Mouse (Mus musculus): ENCODE measurements around the gene Fam214b. TPM values are rescaled to one million over a fixed set of nuclear protein-coding genes. Genes with fewer than 3 reads are reported as not detected.

The Fam214b gene
- total and polyA plus RNA-seq, 3 experiments, result 1.3 to 3.8 TPM; not detected in 1

DNA sequence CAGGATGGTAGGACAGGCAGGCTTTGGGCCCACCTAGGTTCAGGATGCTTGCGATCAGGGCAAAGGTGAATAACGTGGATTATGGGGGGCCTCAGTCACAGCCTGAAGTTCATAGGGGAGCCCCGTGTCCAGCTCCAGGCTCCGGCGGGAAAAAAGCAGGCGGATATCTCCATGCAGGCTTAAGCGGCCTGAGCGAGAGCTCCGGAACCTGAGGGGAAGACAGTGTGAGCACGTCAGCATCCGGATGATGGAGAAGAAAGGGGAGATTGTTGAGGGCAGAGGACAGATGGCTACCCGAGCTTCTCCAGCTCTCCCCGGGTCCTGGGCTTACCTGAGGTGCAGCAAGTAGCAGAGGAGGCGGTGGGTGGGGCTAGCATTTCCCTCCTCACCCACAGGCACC is 12.5 kb downstream of the Fam214b start:
- H3K4me3 ChIP-seq (ENCODE audit: control insufficient read depth in 1 of 2, insufficient read depth in 1 of 2, low read depth in 2 of 2, low read length in 2 of 2), result no peak overlapping the region
- H3K27me3 ChIP-seq (ENCODE audit: control insufficient read depth in 1 of 2, insufficient read depth in 2 of 2, low read length in 2 of 2), result no peaks in the 10 kb centered on the region
- H3K79me2 ChIP-seq (ENCODE audit: control insufficient read depth, insufficient read depth, low read length, poor library complexity), result peaks cover 16% of the 10 kb centered on the region
- H3K27ac ChIP-seq (ENCODE audit: control insufficient read depth, low read depth, low read length), result no peak overlapping the region
- H3K9me3 ChIP-seq (replicated peaks; ENCODE audit: insufficient read depth, low read length), result no peaks in the 10 kb centered on the region
- no peak for DNase-seq (ENCODE audit: low read depth, low spot score)
- no peak for TF ChIP-seq MAX (IDR thresholded peaks at IDR 0.05; ENCODE audit: low read length)
- no peak for TF ChIP-seq POLR2A (IDR thresholded peaks at IDR 0.05; ENCODE audit: control insufficient read depth in 1 of 2, insufficient read depth in 1 of 2, low read depth in 1 of 2, low read length in 2 of 2, poor library complexity in 1 of 2)
- TF ChIP-seq CTCF (IDR thresholded peaks at IDR 0.05 in 2 of 3, conservative IDR thresholded peaks at IDR 0.05 in 1 of 3; ENCODE audit: control insufficient read depth in 1 of 3, insufficient read depth in 1 of 3, low read depth in 2 of 3, low read length in 3 of 3, poor library complexity in 1 of 3, severe bottlenecking in 1 of 3), result no peak
- TF ChIP-seq HCFC1 (IDR thresholded peaks at IDR 0.05; ENCODE audit: low read depth, low read length), result no peak
- no peak for TF ChIP-seq JUND (IDR thresholded peaks at IDR 0.05; ENCODE audit: low read depth, low read length)
- TF ChIP-seq ZKSCAN1 (IDR thresholded peaks at IDR 0.05; ENCODE audit: low read depth, low read length), result no peak
- no peak for TF ChIP-seq RCOR1 (IDR thresholded peaks at IDR 0.05; ENCODE audit: low read depth, low read length)
- TF ChIP-seq RAD21 (IDR thresholded peaks at IDR 0.05; ENCODE audit: low read depth, low read length), result no peak
- TF ChIP-seq EP300 (IDR thresholded peaks at IDR 0.05; ENCODE audit: low read depth in 1 of 2, low read length in 2 of 2), result no peak
- TF ChIP-seq GATA1 (IDR thresholded peaks at IDR 0.05; ENCODE audit: low read depth, low read length), result no peak
- no peak for TF ChIP-seq ZNF384 (IDR thresholded peaks at IDR 0.05; ENCODE audit: low read depth, low read length)
- TF ChIP-seq MYB (IDR thresholded peaks at IDR 0.05; ENCODE audit: low read depth, low read length), result no peak
- H3K9ac ChIP-seq (ENCODE audit: control insufficient read depth, low read depth, low read length, poor library complexity, severe bottlenecking), result no peak overlapping the region
- peaks cover 13 to 22% of the 10 kb centered on the region in 2 experiments for H3K4me1 ChIP-seq (ENCODE audit: control insufficient read depth in 1 of 2, insufficient read depth in 2 of 2, low read length in 2 of 2)
- peaks cover 0 to 15% of the 10 kb centered on the region in 2 experiments; a peak in 2 of 4 replicates for H3K36me3 ChIP-seq (ENCODE audit: control insufficient read depth in 1 of 2, insufficient read depth in 2 of 2, low read length in 2 of 2)

DNA sequence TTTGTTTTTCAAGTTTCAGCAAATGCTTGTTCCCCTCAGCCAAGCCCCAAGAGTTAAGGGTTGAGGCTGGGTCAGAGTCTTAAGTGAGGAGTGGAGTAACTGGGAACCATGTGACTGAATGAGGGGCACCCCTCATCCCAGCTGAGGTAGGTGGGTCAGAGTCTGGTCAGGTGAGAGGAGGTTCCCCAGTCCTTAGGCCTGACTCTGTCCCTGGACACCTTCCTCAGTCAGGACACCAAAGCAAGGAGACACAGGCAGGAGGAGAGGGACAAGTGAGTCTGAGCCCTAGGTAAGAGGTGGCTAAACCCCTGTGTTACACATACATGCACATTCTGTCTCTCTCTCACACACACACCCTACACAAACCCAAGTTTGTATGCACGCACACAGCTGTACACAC is 13.5 kb downstream of the Fam214b start:
- no peak for DNase-seq (ENCODE audit: low read depth, low spot score)
- Histone ChIP-seq H3K79me2 (ENCODE audit: control insufficient read depth, insufficient read depth, low read length, poor library complexity) (peaks cover 16% of the 10 kb centered on the region), H3K9me3 (replicated peaks; ENCODE audit: insufficient read depth, low read length) (no peaks in the 10 kb centered on the region), H3K36me3 (ENCODE audit: control insufficient read depth in 1 of 2, insufficient read depth in 2 of 2, low read length in 2 of 2) (peaks cover 1 to 11% of the 10 kb centered on the region in 2 experiments; a peak in 3 of 4 replicates), H3K4me1 (ENCODE audit: control insufficient read depth in 1 of 2, insufficient read depth in 2 of 2, low read length in 2 of 2) (peaks cover 10 to 16% of the 10 kb centered on the region in 2 experiments), H3K27me3 (ENCODE audit: control insufficient read depth in 1 of 2, insufficient read depth in 2 of 2, low read length in 2 of 2) (no peaks in the 10 kb centered on the region), H3K9ac (ENCODE audit: control insufficient read depth, low read depth, low read length, poor library complexity, severe bottlenecking) (no peak overlapping the region), H3K27ac (ENCODE audit: control insufficient read depth, low read depth, low read length) (no peak overlapping the region), H3K4me3 (ENCODE audit: control insufficient read depth in 1 of 2, insufficient read depth in 1 of 2, low read depth in 2 of 2, low read length in 2 of 2) (no peak overlapping the region)
- no peak for TF ChIP-seq CTCF (IDR thresholded peaks at IDR 0.05 in 2 of 3, conservative IDR thresholded peaks at IDR 0.05 in 1 of 3; ENCODE audit: control insufficient read depth in 1 of 3, insufficient read depth in 1 of 3, low read depth in 2 of 3, low read length in 3 of 3, poor library complexity in 1 of 3, severe bottlenecking in 1 of 3)
- no peak for TF ChIP-seq KAT2A (conservative IDR thresholded peaks at IDR 0.05; ENCODE audit: low read depth, low read length)
- no peak for TF ChIP-seq MEF2A (IDR thresholded peaks at IDR 0.05; ENCODE audit: extremely low read depth, insufficient replicate concordance, low read depth, low read length, poor library complexity, severe bottlenecking)
- no peak for TF ChIP-seq USF2 (IDR thresholded peaks at IDR 0.05; ENCODE audit: borderline replicate concordance in 1 of 2, insufficient read depth in 1 of 2, low read depth in 1 of 2, low read length in 2 of 2)
- TF ChIP-seq MAFK (IDR thresholded peaks at IDR 0.05; ENCODE audit: borderline replicate concordance, low read depth, low read length), result no peak
